Mouse (Mus musculus) neural tube, embryonic 11.5 days (tissue): ENCODE data around the gene Meig1. TPM values are rescaled to one million over a fixed set of nuclear protein-coding genes. Genes with fewer than 3 reads are reported as not detected.
A peak's percentile ranks its signal among the peaks of the same experiment; 100 is the strongest.

Experiments used
- ATAC-seq: fragments of 200-750 bp; cut with Nextera tagmentation; 2 replicates; pipeline ENCODE4 v1.8.0; 2017; ENCODE audit warnings: moderate number of reproducible peaks, mild to moderate bottlenecking, moderate TSS enrichment, moderate library complexity; ENCODE audit not compliant: insufficient read depth, low FRiP score, low TSS enrichment
- DNase-seq: peaks from one replicate; pipeline ENCODE4 v3.0.0-alpha.2; 2015; ENCODE audit warnings: low spot score
- H3K27ac ChIP-seq: fragments of 300-500 bp; sonication (generic); 2 replicates; pipeline ENCODE4 v1.5.1; 2014; ENCODE audit warnings: low read depth, mild to moderate bottlenecking, low read length
- H3K27me3 ChIP-seq: fragments of 300-500 bp; sonication (generic); 2 replicates; pipeline ENCODE4 v1.6.1; 2014; ENCODE audit warnings: mild to moderate bottlenecking, low read length, mixed read lengths; ENCODE audit not compliant: control insufficient read depth, insufficient read depth
- H3K36me3 ChIP-seq: fragments of 300-500 bp; sonication (generic); 2 replicates; pipeline ENCODE4 v1.6.1; 2014; ENCODE audit warnings: mild to moderate bottlenecking, low read length, moderate library complexity, mixed read lengths; ENCODE audit not compliant: control insufficient read depth, insufficient read depth
- H3K4me1 ChIP-seq: fragments of 300-500 bp; sonication (generic); 2 replicates; pipeline ENCODE4 v1.6.1; 2014; ENCODE audit warnings: low read length, mixed read lengths; ENCODE audit not compliant: control insufficient read depth, insufficient read depth
- H3K4me2 ChIP-seq: fragments of 300-500 bp; sonication (generic); 2 replicates; pipeline ENCODE4 v1.6.1; 2014; ENCODE audit warnings: low read depth, mild to moderate bottlenecking, moderate library complexity
- H3K4me3 ChIP-seq: fragments of 300-500 bp; sonication (generic); 2 replicates; pipeline ENCODE4 v1.5.1; 2014; ENCODE audit warnings: low read depth, low read length
- H3K9ac ChIP-seq: fragments of 300-500 bp; sonication (generic); 2 replicates; pipeline ENCODE4 v1.6.1; 2014; ENCODE audit warnings: mild to moderate bottlenecking, low read length
- H3K9me3 ChIP-seq: fragments of 300-500 bp; sonication (generic); 2 replicates; pipeline ENCODE4 v1.6.1; 2016; ENCODE audit warnings: low read length; ENCODE audit not compliant: control insufficient read depth
- WGBS: fragments of 180-500 bp; shearing (Covaris S2); extraction: QIAGEN DNeasy Blood & Tissue Kit; methylation state at CpG from one replicate; pipeline ENCODE4 v1.1.7; 2014; 5-methylcytosine and 5-hydroxymethylcytosine counted together
- polyA plus RNA-seq: library from polyadenylated mRNA; unstranded; fragments of >200 nt; fragmentation: Nextera tagmentation; extraction: Ambion mirVana; gene quantifications from 2 replicates; pipeline ENCODE4 v1.2.1, GENCODE M21; 2014

Meig1 gene
- polyA plus RNA-seq = not detected in 2 replicates

DNA sequence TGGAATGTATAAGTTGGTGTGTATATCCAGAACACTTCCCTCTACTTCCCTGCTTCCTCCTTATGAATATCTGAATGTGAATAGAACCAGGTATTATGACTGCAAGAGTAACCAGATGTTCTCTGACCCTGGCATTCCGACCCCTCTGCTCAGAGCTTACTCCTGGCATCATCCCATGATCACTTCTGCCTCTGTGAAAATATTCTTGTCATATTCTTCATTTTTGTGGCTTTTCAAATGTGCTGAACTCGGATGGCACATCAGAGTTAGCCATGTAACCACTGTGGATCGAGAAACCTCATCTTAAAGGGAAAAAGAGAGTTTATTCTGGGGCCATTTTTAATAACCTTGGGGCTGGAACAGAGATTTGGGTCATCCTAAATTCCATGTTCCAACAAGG is at the start of gene Meig1:
TSS of gene Meig1 (minus strand) at position 101 of the 400 bp plus-strand sequence.
- DNase-seq (no peak), ATAC-seq (no peak)
- no peak within 1 kb of the TSS for H3K9ac ChIP-seq
- peaks cover 3% of the 10 kb centered on the region; the same call in 1 of the 2 replicates for H3K4me1 ChIP-seq
- no peaks in the 10 kb centered on the region for H3K27me3 ChIP-seq
- H3K4me2 ChIP-seq = 0 out of 2 replicates have a peak within 1 kb of the TSS, but pooled peaks have one; percentile 79
- no peaks in the 10 kb centered on the region for H3K9me3 ChIP-seq
- H3K27ac ChIP-seq = no peak within 1 kb of the TSS
- H3K4me3 ChIP-seq = no peak within 1 kb of the TSS
- WGBS = 73% methylated on average over 3 of the region's 3 CpGs
- H3K36me3 ChIP-seq = no peaks in the 10 kb centered on the region

DNA sequence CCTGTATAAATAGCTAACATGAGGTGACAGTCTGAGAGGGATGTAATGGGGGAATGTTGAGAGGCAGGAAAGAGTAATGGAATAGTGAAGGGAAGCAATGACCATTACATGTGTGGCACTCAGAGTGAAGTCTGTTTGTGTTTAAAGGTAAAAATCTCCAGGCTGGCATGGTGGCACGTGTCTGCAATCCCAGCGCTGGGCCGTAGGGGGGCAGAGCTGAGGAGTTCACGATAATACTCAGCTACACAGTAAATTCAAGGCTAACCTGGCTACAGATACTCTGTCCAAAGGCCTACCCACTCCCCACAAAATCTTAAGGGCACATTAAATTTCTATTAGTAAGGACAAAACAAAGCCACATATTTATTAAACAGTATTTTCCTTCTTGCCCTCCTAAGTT is 34.1 kb upstream of the Meig1 start:
- Histone ChIP-seq H3K27ac (no peak overlapping the region), H3K36me3 (peaks cover 3% of the 10 kb centered on the region), H3K4me3 (no peak overlapping the region), H3K4me1 (no peaks in the 10 kb centered on the region), H3K9me3 (no peaks in the 10 kb centered on the region), H3K27me3 (no peaks in the 10 kb centered on the region), H3K4me2 (no peak overlapping the region), H3K9ac (no peak overlapping the region)
- 82% methylated on average over 4 of the region's 4 CpGs for WGBS
- no peak for ATAC-seq
- DNase-seq = no peak

DNA sequence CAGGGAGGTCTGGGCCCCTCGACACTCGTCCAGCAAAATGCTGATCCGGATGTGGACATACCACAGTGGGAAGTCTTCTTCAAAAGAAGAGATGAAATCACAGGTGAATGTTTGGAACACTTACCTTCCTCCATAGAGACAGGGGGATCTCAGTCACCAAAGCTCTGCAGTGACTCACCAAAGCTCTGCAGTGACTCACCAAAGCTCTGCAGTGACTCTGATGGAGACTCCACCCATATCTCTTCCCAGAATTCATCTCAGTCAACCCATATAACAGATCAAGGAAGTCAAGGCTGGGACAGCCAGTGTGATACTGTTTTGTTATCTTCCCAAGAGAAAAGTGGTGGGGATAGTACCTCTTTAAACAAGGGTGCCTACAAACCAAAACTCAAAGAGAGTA is 30.6 kb upstream of the Meig1 start:
- 89% methylated on average over 3 of the region's 3 CpGs for WGBS
- no peak overlapping the region for H3K9ac ChIP-seq
- peaks cover 3% of the 10 kb centered on the region for H3K36me3 ChIP-seq
- no peaks in the 10 kb centered on the region for H3K27me3 ChIP-seq
- H3K4me2 ChIP-seq = no peak overlapping the region
- H3K4me3 ChIP-seq = no peak overlapping the region
- no peaks in the 10 kb centered on the region for H3K9me3 ChIP-seq
- ATAC-seq = no peak
- H3K27ac ChIP-seq = no peak overlapping the region
- no peak for DNase-seq
- no peaks in the 10 kb centered on the region for H3K4me1 ChIP-seq

DNA sequence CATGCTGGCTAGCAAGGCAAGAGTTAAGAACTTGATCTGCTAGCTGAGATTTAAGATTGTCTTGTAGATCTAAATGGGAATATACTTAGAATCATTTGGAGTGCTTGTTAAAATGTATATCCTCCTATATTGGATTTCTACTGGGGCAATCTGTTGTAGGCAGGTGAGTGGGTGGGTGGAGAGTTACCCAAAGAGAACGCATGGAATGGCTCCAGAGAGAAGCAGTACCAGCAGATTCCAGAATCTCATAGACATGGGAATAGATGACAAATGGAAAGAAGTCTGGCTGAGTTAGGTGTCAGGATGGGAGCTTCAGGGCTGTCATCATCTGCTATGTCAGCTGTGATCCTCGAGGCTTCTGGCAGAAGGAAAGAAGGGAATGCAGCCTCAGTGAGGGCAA is 27.0 kb upstream of the Meig1 start:
- no peak overlapping the region for H3K4me3 ChIP-seq
- H3K27me3 ChIP-seq = no peaks in the 10 kb centered on the region
- 76% methylated on average over 2 of the region's 2 CpGs for WGBS
- H3K9ac ChIP-seq = no peak overlapping the region
- no peak for DNase-seq
- no peaks in the 10 kb centered on the region for H3K4me1 ChIP-seq
- H3K9me3 ChIP-seq = no peaks in the 10 kb centered on the region
- no peaks in the 10 kb centered on the region; the same call in 1 of the 2 replicates for H3K36me3 ChIP-seq
- H3K27ac ChIP-seq = no peak overlapping the region
- no peak for ATAC-seq
- no peak overlapping the region for H3K4me2 ChIP-seq

DNA sequence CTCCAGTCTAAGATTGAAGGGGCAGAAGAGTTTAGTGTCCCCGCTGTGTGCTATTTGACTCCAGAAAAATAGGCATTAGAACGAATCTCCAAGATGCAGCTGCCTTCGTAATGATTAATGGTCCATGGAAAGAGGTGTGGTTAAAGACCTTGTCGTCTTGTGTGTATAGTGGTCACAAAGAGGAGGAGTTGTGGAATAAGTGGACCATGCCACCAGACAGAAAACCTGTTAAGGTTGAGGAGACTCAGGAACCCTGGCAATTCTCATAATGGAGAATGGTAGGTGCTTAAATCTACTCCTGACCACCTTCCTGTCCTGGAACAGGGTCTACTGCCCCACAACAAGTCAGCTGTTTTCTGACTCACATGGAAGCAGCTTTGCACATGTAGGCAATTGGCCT is 23.5 kb upstream of the Meig1 start:
- WGBS = 79% methylated on average over 4 of the region's 4 CpGs
- no peaks in the 10 kb centered on the region for H3K27me3 ChIP-seq
- no peaks in the 10 kb centered on the region for H3K4me1 ChIP-seq
- H3K27ac ChIP-seq = no peak overlapping the region
- no peak overlapping the region for H3K9ac ChIP-seq
- no peak overlapping the region for H3K4me3 ChIP-seq
- H3K9me3 ChIP-seq = no peaks in the 10 kb centered on the region
- DNase-seq = no peak
- no peaks in the 10 kb centered on the region for H3K36me3 ChIP-seq
- H3K4me2 ChIP-seq = no peak overlapping the region
- ATAC-seq = no peak

DNA sequence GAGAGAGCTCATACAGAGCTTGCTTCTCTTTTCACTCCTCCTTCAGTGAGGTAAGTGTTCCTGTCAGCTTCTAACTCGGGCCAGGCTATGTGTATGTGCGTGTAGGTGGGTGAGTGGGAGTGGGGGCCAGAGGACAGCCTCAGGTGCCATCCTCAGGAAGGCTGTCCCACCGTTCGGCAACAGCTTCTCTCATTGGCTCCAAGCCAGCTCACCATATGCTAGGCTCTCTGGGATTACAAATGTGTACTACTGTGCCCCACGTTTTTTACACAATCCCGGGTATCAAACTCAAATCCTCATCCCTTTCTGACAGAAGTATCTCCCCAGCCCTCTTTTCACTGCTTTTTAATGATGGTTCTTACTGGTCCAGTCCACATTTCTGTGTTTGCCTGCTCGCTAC is 21.8 kb upstream of the Meig1 start:
- Histone ChIP-seq H3K4me1 (no peaks in the 10 kb centered on the region), H3K36me3 (no peaks in the 10 kb centered on the region), H3K27ac (no peak overlapping the region), H3K4me3 (no peak overlapping the region), H3K9me3 (no peaks in the 10 kb centered on the region), H3K4me2 (no peak overlapping the region), H3K9ac (no peak overlapping the region), H3K27me3 (no peaks in the 10 kb centered on the region)
- WGBS = 87% methylated on average over 7 of the region's 7 CpGs
- DNase-seq (no peak), ATAC-seq (no peak)

DNA sequence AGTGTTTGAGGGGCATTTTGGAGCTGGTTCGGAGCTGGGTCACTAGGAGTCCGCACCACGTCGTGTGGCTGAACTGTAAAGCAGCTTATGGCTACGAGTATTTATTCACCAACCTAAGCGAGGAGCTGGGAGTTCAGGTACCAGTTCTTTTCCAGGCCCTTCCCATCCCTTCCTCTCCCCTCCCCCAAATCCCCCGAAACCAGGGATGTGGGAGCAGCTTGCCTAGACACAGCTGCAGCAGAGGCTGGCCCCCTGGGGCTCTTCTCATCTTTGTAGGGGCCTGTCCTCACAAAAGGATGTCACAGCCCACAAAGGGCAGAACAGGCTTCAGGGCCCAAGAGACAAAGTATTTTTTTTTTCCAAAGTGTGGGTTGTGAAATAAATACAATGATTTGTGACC is 15.5 kb upstream of the Meig1 start:
- Histone ChIP-seq H3K36me3 (no peaks in the 10 kb centered on the region), H3K27ac (no peak overlapping the region), H3K9me3 (no peaks in the 10 kb centered on the region), H3K4me1 (no peaks in the 10 kb centered on the region), H3K4me3 (no peak overlapping the region), H3K9ac (no peak overlapping the region), H3K27me3 (no peaks in the 10 kb centered on the region), H3K4me2 (no peak overlapping the region)
- 44% methylated on average over 7 of the region's 7 CpGs for WGBS
- DNase-seq = no peak
- ATAC-seq = no peak

DNA sequence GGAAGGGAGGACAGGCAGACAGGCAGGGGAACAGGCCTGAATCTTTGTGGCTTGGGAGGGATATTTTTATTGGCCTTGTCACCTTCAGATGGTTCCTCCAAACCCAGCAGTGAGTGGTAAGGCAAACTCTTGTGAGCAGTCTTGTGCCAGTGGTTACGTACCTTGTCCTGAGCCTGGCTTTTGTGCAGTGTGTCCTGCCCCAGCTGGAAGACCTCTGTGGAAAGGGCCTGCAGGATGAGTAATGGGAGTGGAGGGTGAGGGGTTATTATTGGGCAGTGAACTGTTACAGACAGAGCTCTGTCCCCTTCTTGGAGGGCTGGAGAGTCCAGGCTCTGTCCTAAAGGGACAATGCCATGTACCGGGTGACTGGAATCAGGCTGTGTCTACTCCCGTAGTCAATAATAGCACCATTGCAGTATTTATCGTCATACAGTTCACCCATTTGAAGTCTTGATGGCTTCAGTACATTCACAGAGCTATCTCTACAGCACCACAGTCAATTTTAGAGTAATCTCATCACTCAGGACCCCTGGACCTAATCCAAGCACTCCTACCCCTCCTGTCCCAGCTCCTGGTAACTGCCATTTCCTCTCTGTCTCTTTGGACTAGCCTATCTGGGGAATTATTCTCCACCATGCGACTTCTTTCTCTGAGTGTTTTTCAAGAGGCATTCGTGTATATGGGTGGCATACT is 13.1 kb upstream of the Meig1 start:
- H3K36me3 ChIP-seq = no peaks in the 10 kb centered on the region
- no peak for DNase-seq
- no peaks in the 10 kb centered on the region for H3K4me1 ChIP-seq
- no peak overlapping the region for H3K27ac ChIP-seq
- H3K9ac ChIP-seq = no peak overlapping the region
- H3K4me2 ChIP-seq = no peak overlapping the region
- no peak for ATAC-seq
- no peaks in the 10 kb centered on the region for H3K9me3 ChIP-seq
- no peak overlapping the region for H3K4me3 ChIP-seq
- 83% methylated on average over 6 of the region's 6 CpGs for WGBS
- H3K27me3 ChIP-seq = no peaks in the 10 kb centered on the region

DNA sequence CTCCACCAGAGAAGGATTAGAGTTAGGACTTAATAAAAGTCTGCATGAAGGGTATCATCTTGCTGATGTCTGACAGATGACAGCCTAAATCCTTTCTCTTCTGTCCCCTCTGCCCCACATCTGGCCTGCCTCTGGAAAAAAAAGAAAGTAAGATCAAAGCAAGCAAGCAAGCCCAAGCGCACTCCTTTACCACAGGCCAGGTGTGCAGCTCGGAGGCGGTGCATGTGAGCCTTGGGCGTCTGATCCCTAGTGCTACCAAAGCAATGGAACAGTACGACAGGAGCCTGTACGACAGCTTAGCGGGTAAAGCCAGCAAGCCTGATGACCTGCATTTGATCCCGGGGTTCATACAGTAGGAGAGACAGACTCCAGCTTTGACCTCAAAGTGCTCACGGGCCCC is 8.5 kb upstream of the Meig1 start:
- H3K4me2 ChIP-seq = no peak overlapping the region
- H3K27ac ChIP-seq = no peak overlapping the region
- H3K4me3 ChIP-seq = no peak overlapping the region
- H3K36me3 ChIP-seq = no peaks in the 10 kb centered on the region
- no peak for ATAC-seq
- H3K4me1 ChIP-seq = no peaks in the 10 kb centered on the region
- no peak for DNase-seq
- no peaks in the 10 kb centered on the region for H3K27me3 ChIP-seq
- 85% methylated on average over 9 of the region's 9 CpGs for whole genome bisulfite sequencing
- no peak overlapping the region for H3K9ac ChIP-seq
- H3K9me3 ChIP-seq = no peaks in the 10 kb centered on the region
